Mouse (Mus musculus) spleen, adult 2 months (tissue): ENCODE results near the gene Tardbp. TPM values are rescaled to one million over a fixed set of nuclear protein-coding genes. Genes with fewer than 3 reads are reported as not detected.

Experiments
- DNase-seq, 2 experiments: peaks; one replicate each; pipeline versions ENCODE4 v3.0.0 to v3.0.0-alpha.2; 2012 to 2021; ENCODE audit warnings: low spot score in 2 of 2, low read depth in 1 of 2
- H3K27ac ChIP-seq: fragments of 200-500 bp; 2 replicates; pipeline ENCODE4 v1.5.1; 2012; ENCODE audit warnings: low read length, inconsistent platforms; ENCODE audit not compliant: insufficient read depth
- H3K27me3 ChIP-seq: fragments of 200-500 bp; 2 replicates; pipeline ENCODE4 v1.6.1; 2012; ENCODE audit warnings: mild to moderate bottlenecking, moderate library complexity, low read length, inconsistent platforms; ENCODE audit not compliant: control insufficient read depth, insufficient read depth
- H3K36me3 ChIP-seq: fragments of 200-500 bp; 2 replicates; pipeline ENCODE4 v1.6.1; 2012; ENCODE audit warnings: mild to moderate bottlenecking, low read length, inconsistent platforms; ENCODE audit not compliant: control insufficient read depth, insufficient read depth
- H3K4me1 ChIP-seq: fragments of 200-500 bp; 2 replicates; pipeline ENCODE4 v1.6.1; 2011; ENCODE audit warnings: inconsistent platforms; ENCODE audit not compliant: control insufficient read depth, insufficient read depth, insufficient read length
- H3K4me3 ChIP-seq: fragments of 200-500 bp; 2 replicates; pipeline ENCODE4 v1.5.1; 2011; ENCODE audit warnings: mild to moderate bottlenecking, inconsistent platforms; ENCODE audit not compliant: insufficient read depth, insufficient read length; ENCODE audit errors: extremely low read depth
- CTCF ChIP-seq: fragments of 200-500 bp; IDR thresholded peaks from 2 replicates; pipeline ENCODE4 v1.5.1; 2011; ENCODE audit warnings: mild to moderate bottlenecking, inconsistent platforms; ENCODE audit not compliant: insufficient read depth, insufficient read length, insufficient replicate concordance; ENCODE audit errors: extremely low read depth
- POLR2A ChIP-seq: fragments of 200-500 bp; IDR thresholded peaks from 2 replicates; pipeline ENCODE4 v1.6.1; 2011; ENCODE audit warnings: low read depth, low read length, inconsistent platforms
- WGBS: fragments of 180-500 bp; shearing (Covaris S2); methylation state at CpG from one replicate; pipeline ENCODE4 v1.1.7; 2018; 5-methylcytosine and 5-hydroxymethylcytosine counted together
- polyA plus RNA-seq: library from polyadenylated mRNA; depleted of rRNA; stranded (reverse); fragments of >200 nt; gene quantifications from 2 replicates; pipeline ENCODE4 v1.2.3, GENCODE M21; 2012

Gene Tardbp
- polyA plus RNA-seq, 1 experiment, result 57.0 TPM

- no peak overlapping the region for H3K27ac ChIP-seq
- TF ChIP-seq CTCF (no peak), POLR2A (no peak)
- 91% methylated on average over 5 of the region's 5 CpGs for WGBS
- no peaks in the 10 kb centered on the region for H3K27me3 ChIP-seq
- H3K4me1 ChIP-seq, result no peaks in the 10 kb centered on the region
- H3K4me3 ChIP-seq, result no peak overlapping the region
- DNase-seq, result no peak
- peaks cover 13% of the 10 kb centered on the region for H3K36me3 ChIP-seq
These were observed 17.0 kb downstream of the Tardbp start for GRCm38 (mm10) chr4:148609805-148610204.

- H3K4me3 ChIP-seq, result no peak overlapping the region
- 11% methylated on average over 5 of the region's 5 CpGs for WGBS
- no peaks in the 10 kb centered on the region for H3K4me1 ChIP-seq
- DNase-seq, result peak; percentile 40 to 75
- H3K27ac ChIP-seq, result no peak overlapping the region
- H3K27me3 ChIP-seq, result no peaks in the 10 kb centered on the region
- H3K36me3 ChIP-seq, result no peaks in the 10 kb centered on the region; the same call in 1 of the 2 replicates
- TF ChIP-seq CTCF, result peak; percentile 91; the same call in 1 of the 2 replicates
- no peak for TF ChIP-seq POLR2A
These were observed 19.1 kb downstream of the Tardbp start for GRCm38 (mm10) chr4:148607758-148608157.

GRCm38 (mm10) chr4:148604541-148605165, 22.2 kb downstream of the Tardbp start:
- 96% methylated on average over 3 of the region's 3 CpGs for WGBS
- TF ChIP-seq POLR2A (no peak), CTCF (peak; percentile 53; the same call in 1 of the 2 replicates)
- Histone ChIP-seq H3K36me3 (no peaks in the 10 kb centered on the region), H3K4me3 (no peak overlapping the region), H3K27me3 (no peaks in the 10 kb centered on the region), H3K27ac (no peak overlapping the region), H3K4me1 (no peaks in the 10 kb centered on the region)
- peak; percentile 22 to 62 for DNase-seq

- TF ChIP-seq CTCF (no peak), POLR2A (no peak)
- no peak overlapping the region for H3K27ac ChIP-seq
- WGBS, result 80% methylated on average over 7 of the region's 7 CpGs
- no peaks in the 10 kb centered on the region for H3K36me3 ChIP-seq
- DNase-seq, result no peak
- H3K4me3 ChIP-seq, result no peak overlapping the region
- H3K27me3 ChIP-seq, result no peaks in the 10 kb centered on the region
- no peaks in the 10 kb centered on the region for H3K4me1 ChIP-seq
These were observed 22.7 kb downstream of the Tardbp start for GRCm38 (mm10) chr4:148604141-148604540.

- WGBS, result 88% methylated on average over 10 of the region's 10 CpGs
- no peak overlapping the region for H3K27ac ChIP-seq
These were observed 23.3 kb downstream of the Tardbp start for GRCm38 (mm10) chr4:148603376-148604139.

GRCm38 (mm10) chr4:148602357-148603120, 24.3 kb downstream of the Tardbp start, which contains the start of gene Masp2:
TSS of gene Masp2 (plus strand) at chr4:148602554.
- WGBS, result 82% methylated on average over 14 of the region's 14 CpGs
- Histone ChIP-seq H3K27ac (no peak within 1 kb of the TSS), H3K27me3 (no peaks in the 10 kb centered on the region), H3K4me3 (no peak within 1 kb of the TSS), H3K4me1 (no peaks in the 10 kb centered on the region), H3K36me3 (0 out of 2 replicates have a peak, but pooled peaks cover 2% of the 10 kb centered on the region)
- DNase-seq, result no peak
- no peak for TF ChIP-seq CTCF
- TF ChIP-seq POLR2A, result no peak

More at GRCm38 (mm10) chr4:148603376-148604139, 23.3 kb downstream of the Tardbp start:
- Histone ChIP-seq H3K4me1 (no peaks in the 10 kb centered on the region), H3K27me3 (no peaks in the 10 kb centered on the region), H3K4me3 (no peak overlapping the region), H3K36me3 (0 out of 2 replicates have a peak, but pooled peaks cover 2% of the 10 kb centered on the region)
- TF ChIP-seq POLR2A (no peak), CTCF (no peak)
- DNase-seq, result no peak
